Mouse (Mus musculus) erythroblast, embryonic 14.5 days (primary cell): ENCODE measurements around the gene Gm49373.

Experiments
- GATA1 ChIP-seq: IDR thresholded peaks from 2 replicates; pipeline ENCODE4 v1.6.1; 2012; ENCODE audit warnings: low read length, inconsistent platforms, mixed read lengths
- TAL1 ChIP-seq: IDR thresholded peaks from 3 replicates; pipeline ENCODE4 v1.6.1; 2012; ENCODE audit warnings: low read length, inconsistent platforms, mixed read lengths

DNA sequence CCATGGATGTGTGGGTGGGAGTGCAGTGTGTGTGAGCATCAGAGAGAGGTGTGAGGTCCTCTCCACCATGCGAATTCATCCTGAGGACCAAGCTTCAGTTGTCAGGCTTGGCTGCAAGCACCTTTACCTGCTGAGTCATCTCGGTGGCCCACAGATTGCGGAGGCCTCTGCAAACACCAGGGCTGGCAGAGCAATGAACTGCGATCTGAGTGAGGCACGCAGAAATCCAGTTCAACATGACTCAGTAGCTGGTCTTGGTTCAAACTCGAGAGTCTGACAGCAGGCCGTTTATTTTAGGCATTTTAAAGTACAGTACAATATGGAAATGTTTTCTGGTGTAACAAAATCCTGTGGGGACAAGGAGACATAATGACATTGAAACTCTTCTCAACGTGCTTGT lies 24.9 kb upstream of the Gm49373 start:
- TF ChIP-seq GATA1, result no peak
- TF ChIP-seq TAL1, result no peak
